Mouse (Mus musculus) forebrain, postnatal 0 days (tissue): ENCODE data around the gene Slc52a3. TPM values are rescaled to one million over a fixed set of nuclear protein-coding genes. Genes with fewer than 3 reads are reported as not detected.
A peak's percentile ranks its signal among the peaks of the same experiment; 100 is the strongest.

Experiments used
- ATAC-seq: fragments of 200-750 bp; cut with Nextera tagmentation; 2 replicates; pipeline ENCODE4 v1.8.0; 2017; ENCODE audit warnings: mild to moderate bottlenecking, moderate library complexity
- DNase-seq: peaks from one replicate; pipeline ENCODE4 v3.0.0-alpha.2; 2015
- H3K27ac ChIP-seq: fragments of 300-500 bp; sonication (generic); 2 replicates; pipeline ENCODE4 v1.5.1; 2014; ENCODE audit warnings: low read depth, mild to moderate bottlenecking, antibody characterized with exemption, low read length, moderate library complexity, mixed read lengths
- H3K27me3 ChIP-seq: fragments of 300-500 bp; sonication (generic); 2 replicates; pipeline ENCODE4 v1.6.1; 2014; ENCODE audit warnings: mild to moderate bottlenecking, low read length, mixed read lengths; ENCODE audit not compliant: insufficient read depth
- H3K36me3 ChIP-seq: fragments of 300-500 bp; sonication (generic); 2 replicates; pipeline ENCODE4 v1.6.1; 2014; ENCODE audit warnings: mild to moderate bottlenecking, moderate library complexity; ENCODE audit not compliant: insufficient read depth
- H3K4me1 ChIP-seq: fragments of 300-500 bp; sonication (generic); 2 replicates; pipeline ENCODE4 v1.6.1; 2014; ENCODE audit warnings: antibody characterized with exemption; ENCODE audit not compliant: insufficient read depth
- H3K4me2 ChIP-seq: fragments of 300-500 bp; sonication (generic); 2 replicates; pipeline ENCODE4 v1.6.1; 2014; ENCODE audit warnings: low read depth, mild to moderate bottlenecking, moderate library complexity
- H3K4me3 ChIP-seq: fragments of 300-500 bp; sonication (generic); 2 replicates; pipeline ENCODE4 v1.5.1; 2014; ENCODE audit warnings: low read depth, low read length, mixed read lengths
- H3K9ac ChIP-seq: fragments of 300-500 bp; sonication (generic); 2 replicates; pipeline ENCODE4 v1.6.1; 2014; ENCODE audit warnings: mild to moderate bottlenecking
- H3K9me3 ChIP-seq: fragments of 300-500 bp; sonication (generic); 2 replicates; pipeline ENCODE4 v1.6.1; 2016; ENCODE audit warnings: low read length
- CTCF ChIP-seq: sonication (generic); IDR thresholded peaks from 2 replicates; pipeline ENCODE4 v1.5.1; 2016; ENCODE audit warnings: antibody characterized with exemption, control low read depth, low read depth
- WGBS: fragments of 180-500 bp; shearing (Covaris S2); extraction: QIAGEN DNeasy Blood & Tissue Kit; methylation state at CpG from one replicate; pipeline ENCODE4 v1.1.7; 2014; 5-methylcytosine and 5-hydroxymethylcytosine counted together
- polyA plus RNA-seq: library from polyadenylated mRNA; unstranded; fragments of >200 nt; fragmentation: Nextera tagmentation; extraction: Ambion mirVana; gene quantifications from 2 replicates; pipeline ENCODE4 v1.2.1, GENCODE M21; 2015
- total RNA-seq: library from RNA; depleted of rRNA; stranded (reverse); fragments of >200 nt; gene quantifications from 2 replicates; pipeline ENCODE4 v1.2.3, GENCODE M21; 2014

Slc52a3 gene
- total and polyA plus RNA-seq, 2 experiments from 2014 or later: 2.0 to 2.2 TPM

GRCm38 (mm10) chr2:151973595-151974562 is 22.4 kb upstream of the Slc52a3 start:
- 11% methylated on average over 36 of the region's 36 CpGs for WGBS
- Histone ChIP-seq H3K4me1 (peaks cover 7% of the 10 kb centered on the region), H3K4me2 (peak overlapping the region; percentile 52), H3K9ac (peak overlapping the region; percentile 41), H3K4me3 (peak overlapping the region; percentile 27), H3K36me3 (no peaks in the 10 kb centered on the region; the same call in 1 of the 2 replicates), H3K27me3 (no peaks in the 10 kb centered on the region), H3K27ac (no peak overlapping the region), H3K9me3 (no peaks in the 10 kb centered on the region)
- TF ChIP-seq CTCF: 0 out of 2 replicates have a peak, but pooled peaks have one; percentile 25
- DNase-seq: no peak
- no peak for ATAC-seq

- 89% methylated on average over 5 of the region's 5 CpGs for WGBS
- DNase-seq (no peak), ATAC-seq (no peak)
- H3K36me3 ChIP-seq: no peaks in the 10 kb centered on the region; the same call in 1 of the 2 replicates
- peaks cover 15% of the 10 kb centered on the region for H3K4me1 ChIP-seq
- H3K4me3 ChIP-seq: no peak overlapping the region
- TF ChIP-seq CTCF: peak; percentile 37; the same call in 1 of the 2 replicates
- H3K27me3 ChIP-seq: no peaks in the 10 kb centered on the region
- H3K9me3 ChIP-seq: no peaks in the 10 kb centered on the region
- no peak overlapping the region for H3K27ac ChIP-seq
- H3K9ac ChIP-seq: no peak overlapping the region
- no peak overlapping the region for H3K4me2 ChIP-seq
These were observed 21.0 kb upstream of the Slc52a3 start for GRCm38 (mm10) chr2:151975295-151975694.

GRCm38 (mm10) chr2:151976067-151976466 is 20.2 kb upstream of the Slc52a3 start:
- no peaks in the 10 kb centered on the region for H3K9me3 ChIP-seq
- TF ChIP-seq CTCF: no peak
- H3K4me1 ChIP-seq: peaks cover 13% of the 10 kb centered on the region
- H3K36me3 ChIP-seq: no peaks in the 10 kb centered on the region
- 60% methylated on average over 3 of the region's 3 CpGs for WGBS
- no peak overlapping the region for H3K27ac ChIP-seq
- H3K9ac ChIP-seq: no peak overlapping the region
- ATAC-seq: no peak
- H3K27me3 ChIP-seq: no peaks in the 10 kb centered on the region
- H3K4me3 ChIP-seq: no peak overlapping the region
- no peak for DNase-seq
- no peak overlapping the region for H3K4me2 ChIP-seq

GRCm38 (mm10) chr2:151977689-151978440 is 18.4 kb upstream of the Slc52a3 start:
- H3K4me2 ChIP-seq: no peak overlapping the region
- no peaks in the 10 kb centered on the region for H3K36me3 ChIP-seq
- H3K4me3 ChIP-seq: no peak overlapping the region
- ATAC-seq (no peak), DNase-seq (no peak)
- WGBS: 82% methylated on average over 4 of the region's 4 CpGs
- no peak for TF ChIP-seq CTCF
- H3K9me3 ChIP-seq: no peaks in the 10 kb centered on the region
- H3K9ac ChIP-seq: no peak overlapping the region
- peaks cover 8% of the 10 kb centered on the region; the same call in 1 of the 2 replicates for H3K4me1 ChIP-seq
- H3K27me3 ChIP-seq: no peaks in the 10 kb centered on the region
- H3K27ac ChIP-seq: no peak overlapping the region

- no peak overlapping the region for H3K4me3 ChIP-seq
- H3K36me3 ChIP-seq: no peaks in the 10 kb centered on the region
- DNase-seq (no peak), ATAC-seq (no peak)
- H3K9ac ChIP-seq: no peak overlapping the region
- no peak overlapping the region for H3K27ac ChIP-seq
- no peaks in the 10 kb centered on the region for H3K9me3 ChIP-seq
- WGBS: 71% methylated on average over 6 of the region's 6 CpGs
- no peak overlapping the region for H3K4me2 ChIP-seq
- peaks cover 8% of the 10 kb centered on the region; the same call in 1 of the 2 replicates for H3K4me1 ChIP-seq
- H3K27me3 ChIP-seq: no peaks in the 10 kb centered on the region
- no peak for TF ChIP-seq CTCF
These were observed 17.8 kb upstream of the Slc52a3 start for GRCm38 (mm10) chr2:151978494-151978893.

GRCm38 (mm10) chr2:151979470-151980354 is 16.6 kb upstream of the Slc52a3 start, which contains the start of gene Fam110a:
Gene Fam110a (minus strand): TSS chr2:151980219.
- H3K9ac ChIP-seq: peak within 1 kb of the TSS; percentile 74
- H3K27me3 ChIP-seq: no peaks in the 10 kb centered on the region
- peak within 1 kb of the TSS; percentile 89 for H3K4me2 ChIP-seq
- peaks cover 8% of the 10 kb centered on the region; the same call in 1 of the 2 replicates for H3K4me1 ChIP-seq
- WGBS: 2% methylated on average over 46 of the region's 46 CpGs
- DNase-seq (peak; percentile 92), ATAC-seq (peak; percentile 96)
- no peaks in the 10 kb centered on the region for H3K36me3 ChIP-seq
- H3K4me3 ChIP-seq: peak within 1 kb of the TSS; percentile 92
- no peak within 1 kb of the TSS for H3K27ac ChIP-seq
- H3K9me3 ChIP-seq: no peaks in the 10 kb centered on the region
- no peak for TF ChIP-seq CTCF
